Mouse (Mus musculus) limb, embryonic 11.5 days (tissue): Measurements from ENCODE around the gene Rgs9bp. TPM values are rescaled to one million over a fixed set of nuclear protein-coding genes. Genes with fewer than 3 reads are reported as not detected.

ENCODE experiments used
- ATAC-seq: fragments of 200-750 bp; cut with Nextera tagmentation; 2 replicates; pipeline ENCODE4 v1.8.0; 2017; ENCODE audit warnings: low read depth; ENCODE audit not compliant: insufficient number of reproducible peaks, low FRiP score, low TSS enrichment
- DNase-seq: peaks from one replicate; pipeline ENCODE4 v3.0.0-alpha.2; 2015; ENCODE audit warnings: low spot score
- H3K27ac ChIP-seq: fragments of 300-500 bp; sonication (generic); replicated peaks from 2 replicates; pipeline ENCODE4 v1.5.1; 2014; ENCODE audit warnings: low read depth, mild to moderate bottlenecking, low read length
- H3K27me3 ChIP-seq: fragments of 300-500 bp; sonication (generic); 2 replicates; pipeline ENCODE4 v1.6.1; 2014; ENCODE audit warnings: mild to moderate bottlenecking, low read length, mixed read lengths; ENCODE audit not compliant: control insufficient read depth, insufficient read depth
- H3K36me3 ChIP-seq: fragments of 300-500 bp; sonication (generic); 2 replicates; pipeline ENCODE4 v1.6.1; 2014; ENCODE audit warnings: mild to moderate bottlenecking, low read length, moderate library complexity, mixed read lengths; ENCODE audit not compliant: control insufficient read depth, insufficient read depth
- H3K4me1 ChIP-seq: fragments of 300-500 bp; sonication (generic); 2 replicates; pipeline ENCODE4 v1.6.1; 2014; ENCODE audit warnings: low read length, mixed read lengths; ENCODE audit not compliant: control insufficient read depth, insufficient read depth
- H3K4me2 ChIP-seq: fragments of 300-500 bp; sonication (generic); 2 replicates; pipeline ENCODE4 v1.6.1; 2014; ENCODE audit warnings: low read depth, mild to moderate bottlenecking, moderate library complexity; ENCODE audit not compliant: severe bottlenecking
- H3K4me3 ChIP-seq: fragments of 300-500 bp; sonication (generic); 2 replicates; pipeline ENCODE4 v1.5.1; 2014; ENCODE audit warnings: low read depth, low read length
- H3K9ac ChIP-seq: fragments of 300-500 bp; sonication (generic); 2 replicates; pipeline ENCODE4 v1.6.1; 2014; ENCODE audit warnings: mild to moderate bottlenecking, low read length
- H3K9me3 ChIP-seq: fragments of 300-500 bp; sonication (generic); 2 replicates; pipeline ENCODE4 v1.6.1; 2016; ENCODE audit warnings: low read length; ENCODE audit not compliant: control insufficient read depth
- WGBS: fragments of 180-500 bp; shearing (Covaris S2); extraction: QIAGEN DNeasy Blood & Tissue Kit; methylation state at CpG from one replicate; pipeline ENCODE4 v1.1.7; 2014; 5-methylcytosine and 5-hydroxymethylcytosine counted together
- polyA plus RNA-seq: library from polyadenylated mRNA; unstranded; fragments of >200 nt; fragmentation: Nextera tagmentation; extraction: Ambion mirVana; gene quantifications from 2 replicates; pipeline ENCODE4 v1.2.1, GENCODE M21; 2014

The Rgs9bp gene
- polyA plus RNA-seq, 1 experiment from 2014 or later = 0.20 TPM

GRCm38 (mm10) chr7:35556905-35557304 is 28.5 kb downstream of the Rgs9bp start:
- no peak for DNase-seq
- Histone ChIP-seq H3K36me3 (no peaks in the 10 kb centered on the region), H3K27me3 (no peaks in the 10 kb centered on the region), H3K9ac (no peak overlapping the region), H3K27ac (no peak overlapping the region), H3K4me1 (0 out of 2 replicates have a peak, but pooled peaks cover 3% of the 10 kb centered on the region), H3K9me3 (no peaks in the 10 kb centered on the region), H3K4me3 (no peak overlapping the region), H3K4me2 (no peak overlapping the region)
- no peak for ATAC-seq
- WGBS = 88% methylated on average over 5 of the region's 5 CpGs

- 67% methylated on average over 4 of the region's 4 CpGs for WGBS
- 0 out of 2 replicates have a peak, but pooled peaks cover 3% of the 10 kb centered on the region for H3K4me1 ChIP-seq
These were observed 29.2 kb downstream of the Rgs9bp start, which contains the start of gene Nudt19 for GRCm38 (mm10) chr7:35556205-35556603. Gene Nudt19, minus strand, starts transcription at chr7:35556304.

GRCm38 (mm10) chr7:35555224-35556204 is 29.9 kb downstream of the Rgs9bp start:
- Histone ChIP-seq H3K27ac (peak overlapping the region; percentile 93), H3K9ac (peak overlapping the region; percentile 95), H3K36me3 (no peaks in the 10 kb centered on the region), H3K4me1 (0 out of 2 replicates have a peak, but pooled peaks cover 3% of the 10 kb centered on the region), H3K27me3 (no peaks in the 10 kb centered on the region), H3K4me3 (peak overlapping the region; percentile 75), H3K4me2 (peak overlapping the region; percentile 77), H3K9me3 (no peaks in the 10 kb centered on the region)
- ATAC-seq = peak; percentile 91
- WGBS = under 1% methylated on average over 93 of the region's 93 CpGs
- peak; percentile 91 for DNase-seq

More at GRCm38 (mm10) chr7:35556205-35556603, 29.2 kb downstream of the Rgs9bp start, which contains the start of gene Nudt19:
- Histone ChIP-seq H3K4me2 (peak within 1 kb of the TSS; percentile 77), H3K27ac (peak within 1 kb of the TSS; percentile 93), H3K27me3 (no peaks in the 10 kb centered on the region), H3K9ac (peak within 1 kb of the TSS; percentile 95), H3K9me3 (no peaks in the 10 kb centered on the region), H3K36me3 (no peaks in the 10 kb centered on the region), H3K4me3 (peak within 1 kb of the TSS; percentile 75)
- DNase-seq (no peak), ATAC-seq (no peak)

- 6% methylated on average over 28 of the region's 28 CpGs for WGBS
- Histone ChIP-seq H3K9ac (peak overlapping the region; percentile 95), H3K36me3 (no peaks in the 10 kb centered on the region), H3K4me3 (peak overlapping the region; percentile 75), H3K27ac (no peak overlapping the region; the same call in 1 of the 2 replicates), H3K27me3 (no peaks in the 10 kb centered on the region), H3K9me3 (no peaks in the 10 kb centered on the region), H3K4me1 (0 out of 2 replicates have a peak, but pooled peaks cover 3% of the 10 kb centered on the region), H3K4me2 (peak overlapping the region; percentile 77)
- ATAC-seq (no peak), DNase-seq (peak; percentile 40)
These were observed 30.7 kb downstream of the Rgs9bp start for GRCm38 (mm10) chr7:35554605-35555175.

- WGBS = 61% methylated on average over 10 of the region's 10 CpGs
- H3K9ac ChIP-seq = no peak overlapping the region
- no peaks in the 10 kb centered on the region for H3K36me3 ChIP-seq
- ATAC-seq (no peak), DNase-seq (peak; percentile 25)
- no peaks in the 10 kb centered on the region for H3K9me3 ChIP-seq
- no peak overlapping the region for H3K27ac ChIP-seq
- H3K27me3 ChIP-seq = no peaks in the 10 kb centered on the region
- H3K4me2 ChIP-seq = peak overlapping the region; percentile 77; the same call in 1 of the 2 replicates
- H3K4me1 ChIP-seq = 0 out of 2 replicates have a peak, but pooled peaks cover 3% of the 10 kb centered on the region
- no peak overlapping the region for H3K4me3 ChIP-seq
These were observed 31.4 kb downstream of the Rgs9bp start for GRCm38 (mm10) chr7:35553751-35554604.

GRCm38 (mm10) chr7:35545881-35546280 is 39.5 kb downstream of the Rgs9bp start:
- Histone ChIP-seq H3K4me3 (no peak overlapping the region), H3K9ac (no peak overlapping the region), H3K36me3 (no peaks in the 10 kb centered on the region), H3K27me3 (no peaks in the 10 kb centered on the region), H3K4me2 (no peak overlapping the region), H3K27ac (no peak overlapping the region), H3K9me3 (no peaks in the 10 kb centered on the region), H3K4me1 (no peaks in the 10 kb centered on the region)
- 30% methylated on average over 4 of the region's 4 CpGs for WGBS
- peak; percentile 71 for DNase-seq
- 0 out of 2 replicates have a peak, but pooled peaks have one; percentile 21 for ATAC-seq

- no peak within 1 kb of the TSS for H3K9ac ChIP-seq
- no peak within 1 kb of the TSS for H3K4me2 ChIP-seq
- 82% methylated on average over 17 of the region's 17 CpGs for WGBS
- DNase-seq (no peak), ATAC-seq (no peak)
- H3K4me1 ChIP-seq = no peaks in the 10 kb centered on the region
- H3K36me3 ChIP-seq = no peaks in the 10 kb centered on the region
- H3K9me3 ChIP-seq = no peaks in the 10 kb centered on the region
- no peak within 1 kb of the TSS for H3K4me3 ChIP-seq
- no peak within 1 kb of the TSS for H3K27ac ChIP-seq
- H3K27me3 ChIP-seq = no peaks in the 10 kb centered on the region
These were observed 47.8 kb downstream of the Rgs9bp start, which contains the start of gene Tdrd12 for GRCm38 (mm10) chr7:35537562-35537961. Gene Tdrd12, minus strand, starts transcription at chr7:35537745.
